ENCODE assay signal across 8 mouse cellular contexts in the genomic region with DNA sequence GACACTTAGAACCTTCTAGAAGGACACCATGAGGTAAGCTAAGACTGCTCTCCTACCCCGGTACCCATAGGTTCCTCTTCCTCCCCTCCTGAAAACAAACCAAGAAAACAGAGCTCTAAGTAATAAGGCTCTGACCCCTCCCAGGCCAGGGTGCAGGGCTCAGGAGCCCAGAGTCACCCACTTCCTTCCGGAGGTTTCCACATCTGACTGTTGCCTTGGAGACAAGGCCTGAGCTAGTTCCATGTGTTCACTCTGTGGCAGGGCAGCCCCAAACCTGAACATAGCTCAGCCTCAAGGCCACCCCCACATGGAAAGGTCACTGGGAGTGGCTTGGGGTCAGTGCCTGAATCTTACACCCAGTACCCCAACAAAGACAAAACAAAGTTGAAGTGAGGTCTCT. TPM values are rescaled to one million over a fixed set of nuclear protein-coding genes. Genes with fewer than 3 reads are reported as not detected.
DNase-seq lines count a peak whose midpoint lies in the region; ATAC-seq lines count a peak whose summit lies in the region.

No protein-coding gene starts in this region.

- DNase-seq in layer of hippocampus, adult 9-11 months = peak; percentile 83
- no peak for DNase-seq in layer of hippocampus, postnatal 36 days
- DNase-seq in liver, embryonic 11.5 days (ENCODE audit: low spot score) = no peak
- DNase-seq in layer of hippocampus, adult 18-20 months (ENCODE audit: low spot score in 2 of 2) = no peak

- no peak for ATAC-seq in heart, embryonic 13.5 days (ENCODE audit: extremely low read depth, insufficient number of reproducible peaks, low FRiP score, low TSS enrichment)
- peak; percentile 3; the same call in 1 of the 2 replicates for ATAC-seq in liver, embryonic 11.5 days (replicated peaks; ENCODE audit: low FRiP score)
- ATAC-seq in neutrophil, adult 5-6 weeks (ENCODE audit: extremely low read depth, insufficient number of reproducible peaks, low FRiP score, poor library complexity, severe bottlenecking) = peak; percentile 82
- ATAC-seq in cerebellum, adult (ENCODE audit: insufficient number of reproducible peaks, low FRiP score, low TSS enrichment) = no peak
- no peak for ATAC-seq in midbrain, embryonic 15.5 days (replicated peaks)

- H3K36me3 ChIP-seq in heart, embryonic 13.5 days = peaks cover 56% of the 10 kb centered on the region
- peaks cover 15% of the 10 kb centered on the region for H3K36me3 ChIP-seq in liver, embryonic 11.5 days (ENCODE audit: control insufficient read depth, insufficient read depth, low read length)
- peaks cover 10% of the 10 kb centered on the region for H3K36me3 ChIP-seq in midbrain, embryonic 15.5 days (replicated peaks)

- 65% methylated on average over 2 of the region's 2 CpGs for WGBS in heart, embryonic 13.5 days
- 47% methylated on average over 2 of the region's 2 CpGs for WGBS in liver, embryonic 11.5 days
- WGBS in midbrain, embryonic 15.5 days = 84% methylated on average over 2 of the region's 2 CpGs

- H3K27me3 ChIP-seq in heart, embryonic 13.5 days (replicated peaks) = no peaks in the 10 kb centered on the region
- H3K27me3 ChIP-seq in liver, embryonic 11.5 days (replicated peaks; ENCODE audit: control insufficient read depth, insufficient read depth, low read length) = no peaks in the 10 kb centered on the region
- H3K27me3 ChIP-seq in midbrain, embryonic 15.5 days (replicated peaks) = no peaks in the 10 kb centered on the region

- 0 out of 2 replicates have a peak overlapping the region, but pooled peaks have one; percentile 10 for H3K27ac ChIP-seq in heart, embryonic 13.5 days (replicated peaks)
- peak overlapping the region; percentile 82 for H3K27ac ChIP-seq in liver, embryonic 11.5 days (ENCODE audit: low read depth, low read length)
- H3K27ac ChIP-seq in midbrain, embryonic 15.5 days = no peak overlapping the region

- H3K9ac ChIP-seq in heart, embryonic 13.5 days = no peak overlapping the region
- H3K9ac ChIP-seq in liver, embryonic 11.5 days (ENCODE audit: low read depth, low read length) = peak overlapping the region; percentile 44; the same call in 1 of the 2 replicates
- H3K9ac ChIP-seq in midbrain, embryonic 15.5 days = no peak overlapping the region

- no peak overlapping the region for H3K4me2 ChIP-seq in heart, embryonic 13.5 days
- peak overlapping the region; percentile 54 for H3K4me2 ChIP-seq in liver, embryonic 11.5 days
- no peak overlapping the region for H3K4me2 ChIP-seq in midbrain, embryonic 15.5 days

- no peaks in the 10 kb centered on the region for H3K9me3 ChIP-seq in heart, embryonic 13.5 days
- no peaks in the 10 kb centered on the region for H3K9me3 ChIP-seq in liver, embryonic 11.5 days (ENCODE audit: control insufficient read depth, low read length)
- no peaks in the 10 kb centered on the region for H3K9me3 ChIP-seq in midbrain, embryonic 15.5 days

- no peak overlapping the region for H3K4me3 ChIP-seq in heart, embryonic 13.5 days
- no peak overlapping the region for H3K4me3 ChIP-seq in liver, embryonic 11.5 days (ENCODE audit: low read depth, low read length)
- no peak overlapping the region for H3K4me3 ChIP-seq in midbrain, embryonic 15.5 days

- H3K4me1 ChIP-seq in heart, embryonic 13.5 days = peaks cover 59% of the 10 kb centered on the region
- H3K4me1 ChIP-seq in liver, embryonic 11.5 days (replicated peaks; ENCODE audit: control insufficient read depth, insufficient read depth, low read length) = peaks cover 78% of the 10 kb centered on the region
- H3K4me1 ChIP-seq in midbrain, embryonic 15.5 days = peaks cover 12% of the 10 kb centered on the region

RNA-seq across cellular contexts. Expression of a gene that starts 6.6 kb away (rescaled TPM):
- total RNA-seq in layer of hippocampus, postnatal 36 days (2021) = 10 to 100 TPM; 16.0 to 16.1 TPM
- polyA plus RNA-seq in heart, embryonic 13.5 days (2015; fragmentation: Nextera tagmentation; extraction: Ambion mirVana) = 26.0 and 27.2 TPM in 2 replicates
- polyA plus RNA-seq in liver, embryonic 11.5 days (2014; fragmentation: Nextera tagmentation; extraction: Ambion mirVana) = 56.7 and 57.3 TPM in 2 replicates
- 171 and 197 TPM in 2 replicates for total RNA-seq in neutrophil, adult 5-6 weeks (2017)
- total RNA-seq in layer of hippocampus, adult 18-20 months (2021) = 10 to 100 TPM; 13.2 to 13.5 TPM
- polyA plus RNA-seq in midbrain, embryonic 15.5 days (2015; fragmentation: Nextera tagmentation; extraction: Ambion mirVana) = 63.4 and 64.3 TPM in 2 replicates

RNA-seq across cellular contexts. Expression of a gene that starts 6.8 kb away (rescaled TPM):
- total RNA-seq in layer of hippocampus, postnatal 36 days (2021) = 10 to 100 TPM; 49.7 to 57.0 TPM
- polyA plus RNA-seq in heart, embryonic 13.5 days (2015; fragmentation: Nextera tagmentation; extraction: Ambion mirVana) = 12.7 and 13.5 TPM in 2 replicates
- polyA plus RNA-seq in liver, embryonic 11.5 days (2014; fragmentation: Nextera tagmentation; extraction: Ambion mirVana) = 5.7 and 6.8 TPM in 2 replicates
- total RNA-seq in neutrophil, adult 5-6 weeks (2017) = 32.9 and 46.6 TPM in 2 replicates
- 10 to 100 TPM; 52.5 to 54.7 TPM for total RNA-seq in layer of hippocampus, adult 18-20 months (2021)
- 42.9 and 50.9 TPM in 2 replicates for polyA plus RNA-seq in midbrain, embryonic 15.5 days (2015; fragmentation: Nextera tagmentation; extraction: Ambion mirVana)

RNA-seq across cellular contexts. Expression of a gene that starts 17.3 kb away (rescaled TPM):
- 10 to 100 TPM; 44.7 to 52.3 TPM for total RNA-seq in layer of hippocampus, postnatal 36 days (2021)
- polyA plus RNA-seq in heart, embryonic 13.5 days (2015; fragmentation: Nextera tagmentation; extraction: Ambion mirVana) = 78.2 and 78.7 TPM in 2 replicates
- polyA plus RNA-seq in liver, embryonic 11.5 days (2014; fragmentation: Nextera tagmentation; extraction: Ambion mirVana) = 124 and 128 TPM in 2 replicates
- total RNA-seq in neutrophil, adult 5-6 weeks (2017) = 105 and 113 TPM in 2 replicates
- 10 to 100 TPM; 44.7 to 46.1 TPM for total RNA-seq in layer of hippocampus, adult 18-20 months (2021)
- 61.5 and 66.6 TPM in 2 replicates for polyA plus RNA-seq in midbrain, embryonic 15.5 days (2015; fragmentation: Nextera tagmentation; extraction: Ambion mirVana)

RNA-seq across cellular contexts. Expression of a gene that starts 38.3 kb away (rescaled TPM):
- total RNA-seq in layer of hippocampus, postnatal 36 days (2021) = 100 to 1,000 TPM; 102 to 106 TPM
- 50.9 and 53.7 TPM in 2 replicates for polyA plus RNA-seq in heart, embryonic 13.5 days (2015; fragmentation: Nextera tagmentation; extraction: Ambion mirVana)
- polyA plus RNA-seq in liver, embryonic 11.5 days (2014; fragmentation: Nextera tagmentation; extraction: Ambion mirVana) = 38.0 and 38.4 TPM in 2 replicates
- total RNA-seq in neutrophil, adult 5-6 weeks (2017) = 21.4 and 22.8 TPM in 2 replicates
- total RNA-seq in layer of hippocampus, adult 18-20 months (2021) = 100 to 1,000 TPM; 110 to 114 TPM
- polyA plus RNA-seq in midbrain, embryonic 15.5 days (2015; fragmentation: Nextera tagmentation; extraction: Ambion mirVana) = 85.9 and 90.4 TPM in 2 replicates

RNA-seq across cellular contexts. Expression of a gene that starts 46.9 kb away (rescaled TPM):
- total RNA-seq in layer of hippocampus, postnatal 36 days (2021) = 100 to 1,000 TPM; 142 to 147 TPM
- polyA plus RNA-seq in heart, embryonic 13.5 days (2015; fragmentation: Nextera tagmentation; extraction: Ambion mirVana) = 44.0 and 46.4 TPM in 2 replicates
- polyA plus RNA-seq in liver, embryonic 11.5 days (2014; fragmentation: Nextera tagmentation; extraction: Ambion mirVana) = 53.1 and 53.2 TPM in 2 replicates
- 142 and 173 TPM in 2 replicates for total RNA-seq in neutrophil, adult 5-6 weeks (2017)
- total RNA-seq in layer of hippocampus, adult 18-20 months (2021) = 100 to 1,000 TPM; 138 TPM
- 117 and 122 TPM in 2 replicates for polyA plus RNA-seq in midbrain, embryonic 15.5 days (2015; fragmentation: Nextera tagmentation; extraction: Ambion mirVana)

Comparison
In these comparisons a context has a peak if more than half of its experiments do, and no peak if none do; other contexts are left out.
1. ATAC-seq: peak in liver, embryonic 11.5 days (single experiment) and neutrophil, adult 5-6 weeks (single experiment); none in heart, embryonic 13.5 days (single experiment), cerebellum, adult (single experiment) and midbrain, embryonic 15.5 days (single experiment).
2. RNA of a gene that starts 6.6 kb away (total RNA-seq): 171 to 197 TPM in neutrophil, adult 5-6 weeks; 16.0 to 16.1 TPM in layer of hippocampus, postnatal 36 days and 13.2 to 13.5 TPM in layer of hippocampus, adult 18-20 months; every median in the first group is over 10 times any median in the second.